Mouse (Mus musculus) forebrain, postnatal 0 days (tissue): ENCODE data around the gene Myl3. TPM values are rescaled to one million over a fixed set of nuclear protein-coding genes. Genes with fewer than 3 reads are reported as not detected.

ENCODE experiments used
- ATAC-seq: fragments of 200-750 bp; cut with Nextera tagmentation; 2 replicates; pipeline ENCODE4 v1.8.0; 2017; ENCODE audit warnings: mild to moderate bottlenecking, moderate library complexity
- DNase-seq: peaks from one replicate; pipeline ENCODE4 v3.0.0-alpha.2; 2015
- H3K27ac ChIP-seq: fragments of 300-500 bp; sonication (generic); 2 replicates; pipeline ENCODE4 v1.5.1; 2014; ENCODE audit warnings: low read depth, mild to moderate bottlenecking, antibody characterized with exemption, low read length, moderate library complexity, mixed read lengths
- H3K27me3 ChIP-seq: fragments of 300-500 bp; sonication (generic); 2 replicates; pipeline ENCODE4 v1.6.1; 2014; ENCODE audit warnings: mild to moderate bottlenecking, low read length, mixed read lengths; ENCODE audit not compliant: insufficient read depth
- H3K36me3 ChIP-seq: fragments of 300-500 bp; sonication (generic); 2 replicates; pipeline ENCODE4 v1.6.1; 2014; ENCODE audit warnings: mild to moderate bottlenecking, moderate library complexity; ENCODE audit not compliant: insufficient read depth
- H3K4me1 ChIP-seq: fragments of 300-500 bp; sonication (generic); 2 replicates; pipeline ENCODE4 v1.6.1; 2014; ENCODE audit warnings: antibody characterized with exemption; ENCODE audit not compliant: insufficient read depth
- H3K4me2 ChIP-seq: fragments of 300-500 bp; sonication (generic); 2 replicates; pipeline ENCODE4 v1.6.1; 2014; ENCODE audit warnings: low read depth, mild to moderate bottlenecking, moderate library complexity
- H3K4me3 ChIP-seq: fragments of 300-500 bp; sonication (generic); 2 replicates; pipeline ENCODE4 v1.5.1; 2014; ENCODE audit warnings: low read depth, low read length, mixed read lengths
- H3K9ac ChIP-seq: fragments of 300-500 bp; sonication (generic); 2 replicates; pipeline ENCODE4 v1.6.1; 2014; ENCODE audit warnings: mild to moderate bottlenecking
- H3K9me3 ChIP-seq: fragments of 300-500 bp; sonication (generic); 2 replicates; pipeline ENCODE4 v1.6.1; 2016; ENCODE audit warnings: low read length
- CTCF ChIP-seq: sonication (generic); IDR thresholded peaks from 2 replicates; pipeline ENCODE4 v1.5.1; 2016; ENCODE audit warnings: antibody characterized with exemption, control low read depth, low read depth
- WGBS: fragments of 180-500 bp; shearing (Covaris S2); extraction: QIAGEN DNeasy Blood & Tissue Kit; methylation state at CpG from one replicate; pipeline ENCODE4 v1.1.7; 2014; 5-methylcytosine and 5-hydroxymethylcytosine counted together
- polyA plus RNA-seq: library from polyadenylated mRNA; unstranded; fragments of >200 nt; fragmentation: Nextera tagmentation; extraction: Ambion mirVana; gene quantifications from 2 replicates; pipeline ENCODE4 v1.2.1, GENCODE M21; 2015
- total RNA-seq: library from RNA; depleted of rRNA; stranded (reverse); fragments of >200 nt; gene quantifications from 2 replicates; pipeline ENCODE4 v1.2.3, GENCODE M21; 2014

Myl3 gene
- total and polyA plus RNA-seq, 2 experiments from 2014 or later: 0.76 to 0.99 TPM

GRCm38 (mm10) chr9:110736362-110736761 lies 5.3 kb upstream of the Myl3 start:
- Histone ChIP-seq H3K27ac (no peak overlapping the region), H3K9ac (no peak overlapping the region), H3K4me1 (0 out of 2 replicates have a peak, but pooled peaks cover 10% of the 10 kb centered on the region), H3K27me3 (peaks cover 24% of the 10 kb centered on the region), H3K36me3 (no peaks in the 10 kb centered on the region), H3K4me3 (no peak overlapping the region), H3K9me3 (no peaks in the 10 kb centered on the region), H3K4me2 (no peak overlapping the region)
- DNase-seq (no peak), ATAC-seq (no peak)
- no peak for TF ChIP-seq CTCF
- 42% methylated on average over 9 of the region's 9 CpGs for WGBS

GRCm38 (mm10) chr9:110738054-110738453 lies 3.6 kb upstream of the Myl3 start:
- peaks cover 32% of the 10 kb centered on the region for H3K27me3 ChIP-seq

DNA sequence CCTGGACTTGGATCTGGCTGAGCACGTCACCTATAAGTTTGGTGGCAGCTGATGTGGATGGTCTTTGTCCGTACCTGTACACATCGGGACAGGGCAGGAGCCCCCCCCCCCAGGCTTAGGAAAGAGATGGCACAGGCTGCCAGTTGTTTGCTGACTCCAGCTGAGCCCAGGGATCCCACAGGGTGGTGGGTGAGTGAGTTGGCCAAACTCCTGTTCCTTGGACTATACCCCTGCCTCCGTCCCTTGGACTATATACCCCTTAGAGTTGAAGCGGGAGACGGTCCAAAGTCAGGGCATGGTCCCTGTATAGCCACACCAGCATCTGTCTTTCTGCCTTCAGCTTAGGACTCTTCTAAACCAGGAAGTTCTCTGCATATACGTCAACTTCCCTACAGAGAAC lies 1.7 kb upstream of the Myl3 start:
- Histone ChIP-seq H3K4me2 (no peak overlapping the region), H3K9ac (no peak overlapping the region), H3K9me3 (no peaks in the 10 kb centered on the region), H3K27ac (no peak overlapping the region), H3K36me3 (no peaks in the 10 kb centered on the region), H3K4me3 (no peak overlapping the region), H3K27me3 (peaks cover 39% of the 10 kb centered on the region), H3K4me1 (0 out of 2 replicates have a peak, but pooled peaks cover 8% of the 10 kb centered on the region)
- ATAC-seq (no peak), DNase-seq (no peak)
- 89% methylated on average over 7 of the region's 7 CpGs for WGBS
- TF ChIP-seq CTCF: no peak

More at GRCm38 (mm10) chr9:110738054-110738453, 3.6 kb upstream of the Myl3 start:
- Histone ChIP-seq H3K9me3 (no peaks in the 10 kb centered on the region), H3K4me3 (no peak overlapping the region), H3K4me2 (no peak overlapping the region), H3K27ac (no peak overlapping the region), H3K36me3 (no peaks in the 10 kb centered on the region), H3K9ac (no peak overlapping the region), H3K4me1 (0 out of 2 replicates have a peak, but pooled peaks cover 8% of the 10 kb centered on the region)
- peak; percentile 42 for TF ChIP-seq CTCF
- ATAC-seq (no peak), DNase-seq (no peak)
- 27% methylated on average over 1 of the region's 1 CpGs for WGBS

- peak overlapping the region; percentile 58 for H3K4me3 ChIP-seq
- peaks cover 39% of the 10 kb centered on the region for H3K27me3 ChIP-seq
- H3K27ac ChIP-seq: 0 out of 2 replicates have a peak overlapping the region, but pooled peaks have one; percentile 21
- no peak for TF ChIP-seq CTCF
- H3K4me2 ChIP-seq: peak overlapping the region; percentile 98
- no peaks in the 10 kb centered on the region for H3K9me3 ChIP-seq
- no peaks in the 10 kb centered on the region for H3K36me3 ChIP-seq
- ATAC-seq (peak; percentile 74), DNase-seq (peak; percentile 18)
- under 1% methylated on average over 36 of the region's 71 CpGs for WGBS
- H3K4me1 ChIP-seq: 0 out of 2 replicates have a peak, but pooled peaks cover 8% of the 10 kb centered on the region
- peak overlapping the region; percentile 56 for H3K9ac ChIP-seq
Measured at GRCm38 (mm10) chr9:110742295-110742950, 762 bp downstream of the Myl3 start.

DNA sequence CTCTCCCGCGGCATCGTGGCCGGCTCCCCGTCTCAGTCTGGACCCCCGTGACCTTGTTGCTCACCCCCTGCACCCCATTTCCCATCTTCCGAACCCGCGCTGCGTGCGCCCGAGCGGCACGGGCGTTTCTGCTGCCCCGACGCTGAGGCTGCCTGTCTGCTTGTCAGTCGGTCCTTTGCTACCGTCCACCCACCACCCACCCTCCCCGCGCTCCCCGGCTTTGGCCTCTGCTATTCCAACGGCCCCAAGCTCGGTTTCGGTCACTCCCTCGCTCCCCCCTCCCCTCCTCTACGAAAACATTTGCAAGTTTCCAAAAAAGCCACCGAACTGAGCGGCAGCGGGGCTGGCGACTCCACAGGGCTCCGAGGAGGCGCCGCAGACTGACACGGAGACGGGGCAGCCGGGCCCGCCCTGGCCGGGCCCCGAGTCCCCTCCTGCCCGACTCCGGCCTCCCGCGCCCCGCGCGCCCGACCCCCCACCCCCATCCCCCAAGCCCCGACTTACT lies 1.3 kb downstream of the Myl3 start:
- under 1% methylated on average over 41 of the region's 49 CpGs for whole genome bisulfite sequencing
- H3K4me1 ChIP-seq: 0 out of 2 replicates have a peak, but pooled peaks cover 8% of the 10 kb centered on the region
- no peak for TF ChIP-seq CTCF
- no peaks in the 10 kb centered on the region for H3K36me3 ChIP-seq
- DNase-seq (no peak), ATAC-seq (no peak)
- H3K27ac ChIP-seq: 0 out of 2 replicates have a peak overlapping the region, but pooled peaks have one; percentile 21
- H3K27me3 ChIP-seq: peaks cover 39% of the 10 kb centered on the region
- H3K9me3 ChIP-seq: no peaks in the 10 kb centered on the region
- peak overlapping the region; percentile 98 for H3K4me2 ChIP-seq
- peak overlapping the region; percentile 56 for H3K9ac ChIP-seq
- peak overlapping the region; percentile 58 for H3K4me3 ChIP-seq

DNA sequence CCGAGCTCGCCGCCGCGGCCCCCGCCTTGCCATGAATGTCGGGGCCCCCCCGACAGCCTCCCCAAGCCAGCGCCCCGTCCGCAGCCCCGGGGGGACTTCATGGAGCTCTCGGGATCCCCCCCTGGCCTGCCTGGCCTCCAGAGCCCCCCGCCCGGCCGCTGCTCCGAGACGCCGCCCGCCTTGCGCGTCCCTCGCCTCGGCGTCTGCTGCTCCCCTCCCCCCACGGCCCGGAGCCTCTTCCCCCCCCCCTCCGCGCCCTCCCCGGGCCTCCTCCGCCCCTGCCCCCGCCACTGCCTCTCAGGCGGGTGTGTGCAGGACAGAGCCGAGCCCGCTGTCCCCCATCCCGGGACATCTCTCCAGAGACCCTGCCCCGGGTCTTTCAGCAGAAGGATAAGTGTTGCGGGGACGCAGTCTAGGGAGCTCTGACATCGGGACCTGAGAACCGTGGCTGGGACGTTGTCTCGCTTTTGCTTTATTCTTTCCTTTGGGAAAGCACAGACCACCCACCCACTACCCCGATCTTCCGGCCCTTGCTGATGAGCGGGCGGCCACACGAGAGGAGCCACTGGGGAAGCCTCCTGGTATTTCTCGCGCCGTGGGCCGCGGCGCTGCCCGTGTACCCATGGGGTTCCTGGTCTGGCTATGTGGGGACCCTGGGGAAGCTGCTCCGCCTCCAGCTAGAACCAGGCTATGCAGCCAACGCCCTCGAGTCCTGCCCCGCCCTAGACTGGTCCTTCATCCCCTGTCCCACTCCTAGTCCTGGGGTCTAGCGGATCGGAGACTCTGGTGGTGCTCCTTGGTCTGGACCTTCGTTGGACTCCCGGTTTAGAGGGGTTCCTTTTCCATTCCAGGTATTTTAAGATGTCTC lies 2.0 kb downstream of the Myl3 start:
- Histone ChIP-seq H3K4me3 (peak overlapping the region; percentile 58), H3K27me3 (peaks cover 39% of the 10 kb centered on the region), H3K9ac (peak overlapping the region; percentile 56), H3K9me3 (no peaks in the 10 kb centered on the region), H3K27ac (no peak overlapping the region), H3K36me3 (no peaks in the 10 kb centered on the region), H3K4me2 (peak overlapping the region; percentile 98), H3K4me1 (0 out of 2 replicates have a peak, but pooled peaks cover 8% of the 10 kb centered on the region)
- TF ChIP-seq CTCF: no peak
- WGBS: 4% methylated on average over 52 of the region's 63 CpGs
- DNase-seq (no peak), ATAC-seq (peak; percentile 13; the same call in 1 of the 2 replicates)
